Mouse (Mus musculus) hindlimb bud, embryonic 11.5 days (tissue): ENCODE data around the gene Rom1.
A peak's percentile ranks its signal among the peaks of the same experiment; 100 is the strongest.
"Not testable (repeated sequence)": the region's sequence is repeated elsewhere in the genome, so short reads cannot be mapped to it uniquely, and the experiment has no call there.

Experiments used
- DNase-seq: peaks from one replicate; pipeline ENCODE4 v3.0.0-alpha.2; 2012; ENCODE audit warnings: low read depth, low spot score; ENCODE audit errors: extremely low spot score

Gene Rom1

GRCm38 (mm10) chr19:8897865-8898495 is 31.2 kb downstream of the Rom1 start, which contains the start of gene Ganab:
Ganab (plus strand) TSS chr19:8898071.
- peak; percentile 89 for DNase-seq

- not testable (repeated sequence) for DNase-seq
These were observed 31.8 kb downstream of the Rom1 start for GRCm38 (mm10) chr19:8897211-8897864.

GRCm38 (mm10) chr19:8896231-8896630 is 32.9 kb downstream of the Rom1 start:
- not testable (repeated sequence) for DNase-seq

- DNase-seq: no peak
These were observed 33.7 kb downstream of the Rom1 start for GRCm38 (mm10) chr19:8895397-8895960.

- no peak for DNase-seq
These were observed 36.1 kb downstream of the Rom1 start, which contains the start of gene Ints5 for GRCm38 (mm10) chr19:8892829-8893766. Ints5 (plus strand) TSS chr19:8893005.

- DNase-seq: peak; percentile 86
These were observed 40.4 kb downstream of the Rom1 start, which contains the start of the genes 1810009A15Rik and Gm49416 for GRCm38 (mm10) chr19:8888511-8889385. 1810009A15Rik (plus strand) TSS chr19:8888853. Gm49416 (plus strand) TSS chr19:8888926.

GRCm38 (mm10) chr19:8887585-8888463 is 41.3 kb downstream of the Rom1 start:
- DNase-seq: no peak

- no peak for DNase-seq
These were observed 42.1 kb downstream of the Rom1 start for GRCm38 (mm10) chr19:8886916-8887584.

- DNase-seq: no peak
These were observed 45.5 kb downstream of the Rom1 start, which contains the start of the genes Lbhd1 and Gm49403 for GRCm38 (mm10) chr19:8883616-8884015. Lbhd1 (plus strand) TSS chr19:8883732. Gm49403 (plus strand) TSS chr19:8883930.

GRCm38 (mm10) chr19:8881034-8881392 is 48.1 kb downstream of the Rom1 start:
- no peak for DNase-seq

- DNase-seq: no peak
These were observed 48.7 kb downstream of the Rom1 start, which contains the start of gene Uqcc3 for GRCm38 (mm10) chr19:8880311-8881033. Uqcc3 (minus strand) TSS chr19:8880923.
